Mouse (Mus musculus) megakaryocyte-erythroid progenitor cell, adult 5-6 weeks (primary cell): ENCODE measurements around the gene Olfr1217. TPM values are rescaled to one million over a fixed set of nuclear protein-coding genes. Genes with fewer than 3 reads are reported as not detected.
"Not testable (repeated sequence)": the region's sequence is repeated elsewhere in the genome, so short reads cannot be mapped to it uniquely, and the experiment has no call there.

ENCODE experiments used
- ATAC-seq: replicated peaks from 2 replicates; pipeline ENCODE4 v1.8.0; 2016; ENCODE audit warnings: mild to moderate bottlenecking, inconsistent platforms; ENCODE audit not compliant: severe bottlenecking, poor library complexity, low FRiP score, low TSS enrichment
- total RNA-seq, 2 experiments: library from RNA; stranded (forward) in 1 of 2; stranded (reverse) in 1 of 2; fragments of 200-1000, 215-1000 nt in 1 of 2; fragments of >200 nt in 1 of 2; fragmentation: Nextera tagmentation in 1 of 2; gene quantifications; 2 replicates each; pipeline ENCODE4 v1.2.3; 2014 to 2017

Gene Olfr1217
- total RNA-seq (2014; fragmentation: Nextera tagmentation) (not detected in 2 replicates), total RNA-seq (2017) (not detected in 2 replicates)

DNA sequence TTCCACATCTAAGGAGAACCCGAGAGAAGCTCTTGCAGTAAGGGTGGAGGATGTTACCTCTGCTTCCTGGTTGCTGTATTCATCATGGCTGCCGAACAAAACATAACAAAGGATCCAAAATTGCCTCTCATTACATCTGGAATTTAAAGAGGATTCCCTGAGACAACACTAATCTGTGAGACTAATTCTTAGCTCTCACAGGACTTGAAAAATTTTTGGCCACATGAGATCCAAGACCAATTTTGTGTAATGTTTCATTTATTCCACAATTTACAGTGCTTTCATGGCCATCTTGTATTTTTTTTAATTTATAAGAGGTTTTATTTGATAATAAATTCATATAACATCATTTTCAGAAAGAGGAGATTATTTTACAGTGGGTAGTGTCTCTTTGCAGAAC, at the start of gene Olfr1217:
TSS of gene Olfr1217 (minus strand) at position 101 of the 400 bp plus-strand sequence.
- no peak for ATAC-seq

DNA sequence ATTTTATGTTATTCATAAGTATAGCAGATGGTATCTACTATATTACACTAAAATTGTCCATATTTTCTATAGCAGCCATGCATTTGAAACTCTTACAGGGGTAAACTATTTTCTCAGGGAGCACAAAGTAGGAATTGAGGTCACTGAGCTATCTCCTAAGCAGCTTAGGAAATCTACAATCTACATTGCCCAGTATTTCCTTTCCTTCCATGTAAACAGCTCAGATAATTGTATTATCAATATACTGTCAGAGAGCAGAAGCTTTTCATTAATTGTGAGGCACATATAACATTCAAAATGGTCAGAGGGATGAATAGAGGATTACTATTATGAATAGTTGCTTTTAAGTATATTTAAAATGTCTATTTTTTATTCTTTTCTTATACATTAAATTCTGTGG, 49.6 kb upstream of the Olfr1217 start:
- no peak for ATAC-seq

DNA sequence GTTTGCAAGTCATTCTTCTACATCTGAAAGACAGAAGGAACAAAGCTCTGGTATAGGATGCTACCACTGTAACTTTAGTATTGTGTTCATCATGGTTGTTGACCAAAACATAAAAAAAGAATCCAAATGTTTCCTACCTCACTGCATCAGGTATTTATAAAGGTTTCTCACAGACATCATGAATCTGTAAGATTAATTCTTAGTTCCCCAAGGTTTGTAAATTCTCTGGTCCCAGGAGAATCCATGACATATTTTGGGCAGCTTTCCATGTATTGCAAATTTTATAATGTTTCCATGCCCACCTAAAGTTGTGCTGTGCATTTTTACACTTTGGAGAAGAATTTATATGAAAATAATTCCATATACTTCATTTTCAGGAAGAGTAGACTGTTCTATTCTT, 29.2 kb upstream of the Olfr1217 start, which contains the start of gene Olfr1218:
TSS of gene Olfr1218 (minus strand) at position 101 of the 400 bp plus-strand sequence.
- no peak for ATAC-seq

DNA sequence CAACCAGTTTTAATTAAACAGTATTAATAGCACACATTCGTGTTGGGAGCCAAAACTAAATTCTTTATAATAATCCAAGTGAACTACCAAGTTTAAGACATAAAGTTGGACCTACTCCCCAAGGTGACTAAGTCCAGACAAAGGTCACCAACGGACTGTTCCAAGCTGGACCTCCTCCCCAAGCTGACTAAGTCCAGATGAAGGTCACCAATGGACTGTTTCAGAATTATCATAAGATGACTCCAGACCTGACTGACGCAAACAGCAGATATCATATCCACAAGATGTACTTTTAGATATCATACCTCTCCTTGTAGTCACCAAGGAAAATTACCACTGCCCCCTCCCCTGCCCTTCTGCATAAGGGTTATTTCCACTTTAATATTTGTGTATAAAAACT, 10.4 kb downstream of the Olfr1217 start:
- ATAC-seq: not testable (repeated sequence)

DNA sequence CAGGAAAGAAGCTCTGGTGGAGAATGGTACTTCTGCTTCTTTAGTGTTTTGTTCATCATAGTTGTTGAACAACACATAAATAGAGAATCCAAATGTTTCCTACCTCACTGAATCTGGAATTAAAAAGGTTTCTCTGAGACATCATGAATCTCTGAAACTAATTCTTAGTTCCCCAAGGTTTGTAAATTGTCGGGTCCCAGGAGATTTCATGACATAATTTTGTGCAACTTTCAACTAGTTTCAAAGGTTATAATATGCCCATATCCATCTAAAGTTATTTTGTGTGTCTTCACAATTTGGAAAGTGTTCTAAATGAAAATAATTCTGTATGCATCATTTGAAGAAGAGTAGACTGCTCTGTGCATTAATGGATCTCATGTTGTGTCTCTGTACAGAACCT, 13.6 kb downstream of the Olfr1217 start, which contains the start of gene Olfr1216:
TSS of gene Olfr1216 (minus strand) at position 101 of the 400 bp plus-strand sequence.
- no peak for ATAC-seq

DNA sequence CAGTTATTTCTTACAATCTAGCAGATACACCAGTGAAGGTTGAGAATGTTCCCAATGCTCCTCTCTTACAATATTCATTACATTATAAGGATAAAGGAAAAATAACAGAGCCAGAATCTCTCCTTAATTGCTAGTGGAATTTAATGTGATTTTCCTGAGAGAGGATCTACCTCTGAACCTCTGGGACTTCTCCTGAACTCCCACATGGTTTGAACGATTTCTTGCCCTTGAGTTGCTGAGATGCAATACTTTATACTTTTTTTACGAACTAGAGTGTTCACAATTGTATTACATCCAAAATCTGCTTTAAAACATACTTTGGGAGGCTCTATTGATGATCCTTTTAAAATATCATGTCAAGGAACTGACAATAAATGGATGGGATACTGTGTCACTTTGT, 25.0 kb downstream of the Olfr1217 start, which contains the start of gene Olfr1215:
TSS of gene Olfr1215 (minus strand) at position 101 of the 400 bp plus-strand sequence.
- no peak for ATAC-seq

DNA sequence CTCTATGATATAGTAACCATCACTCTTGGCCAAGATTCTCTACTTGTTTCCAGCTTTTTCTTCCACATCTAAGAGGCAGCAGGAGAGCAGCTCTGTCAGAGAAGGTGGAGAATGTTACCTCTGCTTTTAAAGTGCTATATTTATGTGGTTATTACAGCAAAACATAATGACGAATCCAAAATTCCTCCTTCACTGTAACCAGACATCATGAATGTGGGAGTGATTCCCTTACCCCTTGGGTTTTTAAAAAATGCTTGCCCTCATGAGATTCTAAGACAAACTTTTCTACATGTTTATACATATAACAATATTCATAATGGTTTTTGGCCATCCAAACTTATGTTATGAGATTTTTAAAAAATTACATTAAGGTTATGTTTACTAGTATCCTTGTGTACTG, 39.3 kb downstream of the Olfr1217 start, which contains the start of gene Olfr1214:
TSS of gene Olfr1214 (minus strand) at position 101 of the 400 bp plus-strand sequence.
- ATAC-seq: no peak

DNA sequence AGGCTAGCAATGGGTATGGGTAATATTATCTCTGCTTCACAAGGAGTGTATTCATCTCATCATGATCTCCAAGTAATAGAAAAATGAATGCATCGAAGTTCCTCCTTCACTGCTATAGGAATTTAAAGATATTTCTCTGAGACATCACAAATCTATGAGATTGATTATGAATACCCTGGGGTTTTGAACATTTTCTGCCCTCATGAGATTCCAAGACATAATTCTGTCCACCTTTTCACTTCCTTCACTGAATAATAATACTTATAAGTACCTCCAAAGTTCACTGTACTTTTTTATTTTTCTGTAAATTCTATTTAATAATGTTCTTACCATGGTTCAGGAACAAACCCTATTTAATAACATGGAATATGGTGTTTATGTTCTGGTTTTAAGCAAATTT, 51.7 kb downstream of the Olfr1217 start, which contains the start of gene Gm13762:
TSS of gene Gm13762 (minus strand) at position 101 of the 400 bp plus-strand sequence.
- no peak for ATAC-seq

Other genes with a start within 250 kb of the Olfr1217 start
- not detected in 2 replicates for gene Olfr1201, start 239.0 kb downstream of the Olfr1217 start, total RNA-seq (2014; fragmentation: Nextera tagmentation)
- gene Olfr1201, start 239.0 kb downstream of the Olfr1217 start, total RNA-seq (2017): not detected in 2 replicates
- not detected in 2 replicates for gene Olfr1202, start 217.6 kb downstream of the Olfr1217 start, total RNA-seq (2014; fragmentation: Nextera tagmentation)
- gene Olfr1202, start 217.6 kb downstream of the Olfr1217 start, total RNA-seq (2017): not detected in 2 replicates
- gene Olfr1205, start 202.3 kb downstream of the Olfr1217 start, total RNA-seq (2014; fragmentation: Nextera tagmentation): not detected in 2 replicates
- gene Olfr1205, start 202.3 kb downstream of the Olfr1217 start, total RNA-seq (2017): not detected in 2 replicates
- not detected in 2 replicates for gene Olfr1204, start 182.8 kb downstream of the Olfr1217 start, total RNA-seq (2014; fragmentation: Nextera tagmentation)
- not detected in 2 replicates for gene Olfr1204, start 182.8 kb downstream of the Olfr1217 start, total RNA-seq (2017)
- gene Olfr1206, start 168.8 kb downstream of the Olfr1217 start, total RNA-seq (2014; fragmentation: Nextera tagmentation): not detected in 2 replicates
- not detected in 2 replicates for gene Olfr1206, start 168.8 kb downstream of the Olfr1217 start, total RNA-seq (2017)
- not detected in 2 replicates for gene Olfr1208, start 129.8 kb downstream of the Olfr1217 start, total RNA-seq (2014; fragmentation: Nextera tagmentation)
- not detected in 2 replicates for gene Olfr1208, start 129.8 kb downstream of the Olfr1217 start, total RNA-seq (2017)
- gene Olfr1209, start 116.9 kb downstream of the Olfr1217 start, total RNA-seq (2014; fragmentation: Nextera tagmentation): not detected in 2 replicates
- gene Olfr1209, start 116.9 kb downstream of the Olfr1217 start, total RNA-seq (2017): not detected in 2 replicates
- not detected in 2 replicates for gene Olfr1211, start 94.0 kb downstream of the Olfr1217 start, total RNA-seq (2014; fragmentation: Nextera tagmentation)
- gene Olfr1211, start 94.0 kb downstream of the Olfr1217 start, total RNA-seq (2017): not detected in 2 replicates
- gene Olfr1212, start 78.1 kb downstream of the Olfr1217 start, total RNA-seq (2014; fragmentation: Nextera tagmentation): not detected in 2 replicates
- not detected in 2 replicates for gene Olfr1212, start 78.1 kb downstream of the Olfr1217 start, total RNA-seq (2017)
- not detected in 2 replicates for gene Gm13762, start 51.8 kb downstream of the Olfr1217 start, total RNA-seq (2014; fragmentation: Nextera tagmentation)
- not detected in 2 replicates for gene Gm13762, start 51.8 kb downstream of the Olfr1217 start, total RNA-seq (2017)
- gene Olfr1214, start 39.4 kb downstream of the Olfr1217 start, total RNA-seq (2014; fragmentation: Nextera tagmentation): not detected in 2 replicates
- not detected in 2 replicates for gene Olfr1214, start 39.4 kb downstream of the Olfr1217 start, total RNA-seq (2017)
- gene Olfr1215, start 25.1 kb downstream of the Olfr1217 start, total RNA-seq (2014; fragmentation: Nextera tagmentation): not detected in 2 replicates
- gene Olfr1215, start 25.1 kb downstream of the Olfr1217 start, total RNA-seq (2017): not detected in 2 replicates
- gene Olfr1216, start 13.7 kb downstream of the Olfr1217 start, total RNA-seq (2014; fragmentation: Nextera tagmentation): not detected in 2 replicates
- not detected in 2 replicates for gene Olfr1216, start 13.7 kb downstream of the Olfr1217 start, total RNA-seq (2017)
- not detected in 2 replicates for gene Olfr1218, start 29.1 kb upstream of the Olfr1217 start, total RNA-seq (2014; fragmentation: Nextera tagmentation)
- not detected in 2 replicates for gene Olfr1218, start 29.1 kb upstream of the Olfr1217 start, total RNA-seq (2017)
- not detected in 2 replicates for gene Olfr1219, start 51.4 kb upstream of the Olfr1217 start, total RNA-seq (2014; fragmentation: Nextera tagmentation)
- not detected in 2 replicates for gene Olfr1219, start 51.4 kb upstream of the Olfr1217 start, total RNA-seq (2017)
- gene Olfr1220, start 74.8 kb upstream of the Olfr1217 start, total RNA-seq (2014; fragmentation: Nextera tagmentation): not detected in 2 replicates
- gene Olfr1220, start 74.8 kb upstream of the Olfr1217 start, total RNA-seq (2017): not detected in 2 replicates
- not detected in 2 replicates for gene Olfr1221, start 85.2 kb upstream of the Olfr1217 start, total RNA-seq (2014; fragmentation: Nextera tagmentation)
- gene Olfr1221, start 85.2 kb upstream of the Olfr1217 start, total RNA-seq (2017): not detected in 2 replicates
- not detected in 2 replicates for gene Olfr1222, start 101.0 kb upstream of the Olfr1217 start, total RNA-seq (2014; fragmentation: Nextera tagmentation)
- gene Olfr1222, start 101.0 kb upstream of the Olfr1217 start, total RNA-seq (2017): not detected in 2 replicates
- not detected in 2 replicates for gene Olfr1223, start 119.5 kb upstream of the Olfr1217 start, total RNA-seq (2014; fragmentation: Nextera tagmentation)
- gene Olfr1223, start 119.5 kb upstream of the Olfr1217 start, total RNA-seq (2017): not detected in 2 replicates
- not detected in 2 replicates for gene Olfr1224-ps1, start 132.0 kb upstream of the Olfr1217 start, total RNA-seq (2014; fragmentation: Nextera tagmentation)
- not detected in 2 replicates for gene Olfr1224-ps1, start 132.0 kb upstream of the Olfr1217 start, total RNA-seq (2017)
- not detected in 2 replicates for gene Olfr1225, start 142.6 kb upstream of the Olfr1217 start, total RNA-seq (2014; fragmentation: Nextera tagmentation)
- not detected in 2 replicates for gene Olfr1225, start 142.6 kb upstream of the Olfr1217 start, total RNA-seq (2017)
- gene Olfr1226, start 168.0 kb upstream of the Olfr1217 start, total RNA-seq (2014; fragmentation: Nextera tagmentation): not detected in 2 replicates
- not detected in 2 replicates for gene Olfr1226, start 168.0 kb upstream of the Olfr1217 start, total RNA-seq (2017)
- gene Olfr1228, start 222.0 kb upstream of the Olfr1217 start, total RNA-seq (2014; fragmentation: Nextera tagmentation): not detected in 2 replicates
- not detected in 2 replicates for gene Olfr1228, start 222.0 kb upstream of the Olfr1217 start, total RNA-seq (2017)